29 mouse cellular contexts compared by ENCODE assay signal in genomic region chr2:25560551-25560950, GRCm38 (mm10). TPM values are rescaled to one million over a fixed set of nuclear protein-coding genes. Genes with fewer than 3 reads are reported as not detected.
A peak's percentile ranks its signal among the peaks of the same experiment; 100 is the strongest.
DNase-seq lines count a peak whose midpoint lies in the region; ATAC-seq and TF ChIP-seq lines count a peak whose summit lies in the region.
"Had no signal": no experiment of that assay in that cellular context is flagged by ENCODE, and none has a peak within 500 bp of the region (broad histone marks: within the 10 kb centered on the region; RNA-seq: fewer than 3 reads in every experiment).

No protein-coding gene starts in this region.

- peak; percentile 42 for ATAC-seq in intestine, embryonic 16.5 days
- ATAC-seq: forebrain, embryonic 14.5 days; forebrain, postnatal 0 days; hindbrain, embryonic 16.5 days; Patski had no signal

- TF ChIP-seq POLR2A in cerebellum, adult 2 months (IDR thresholded peaks at IDR 0.05; ENCODE audit: borderline replicate concordance, insufficient read depth, low read length) = no peak

- H3K27me3 ChIP-seq in cerebellum, adult 2 months (ENCODE audit: control insufficient read depth, insufficient read depth, low read length) = no peaks in the 10 kb centered on the region
- no peaks in the 10 kb centered on the region for H3K27me3 ChIP-seq in embryonic facial prominence, embryonic 10.5 days (replicated peaks; ENCODE audit: low read depth, poor library complexity, severe bottlenecking)
- H3K27me3 ChIP-seq in intestine, embryonic 16.5 days (replicated peaks; ENCODE audit: control insufficient read depth, insufficient read depth, low read length) = no peaks in the 10 kb centered on the region
- H3K27me3 ChIP-seq: CH12.LX; embryonic facial prominence, embryonic 12.5 days; embryonic facial prominence, embryonic 15.5 days; heart, embryonic 13.5 days; hindbrain, embryonic 12.5 days; Patski had no signal

- peaks cover 39% of the 10 kb centered on the region for H3K4me1 ChIP-seq in cerebellum, adult 2 months (ENCODE audit: control insufficient read depth, insufficient read depth, low read length)
- peaks cover 27% of the 10 kb centered on the region for H3K4me1 ChIP-seq in embryonic facial prominence, embryonic 10.5 days
- peaks cover 24% of the 10 kb centered on the region for H3K4me1 ChIP-seq in intestine, embryonic 16.5 days (ENCODE audit: control insufficient read depth, insufficient read depth, low read length)

- no peak overlapping the region for H3K4me2 ChIP-seq in intestine, embryonic 16.5 days (ENCODE audit: low read depth, low read length)
- H3K4me2 ChIP-seq: embryonic facial prominence, embryonic 12.5 days; embryonic facial prominence, embryonic 15.5 days; heart, embryonic 13.5 days; hindbrain, embryonic 12.5 days had no signal

- no peaks in the 10 kb centered on the region for H3K9me3 ChIP-seq in embryonic facial prominence, embryonic 10.5 days
- H3K9me3 ChIP-seq in intestine, embryonic 16.5 days (ENCODE audit: control insufficient read depth, low read length) = no peaks in the 10 kb centered on the region
- H3K9me3 ChIP-seq: embryonic facial prominence, embryonic 12.5 days; embryonic facial prominence, embryonic 15.5 days; G1E; heart, embryonic 10.5 days; heart, embryonic 13.5 days; hindbrain, embryonic 12.5 days had no signal

- no peak for TF ChIP-seq CTCF in cerebellum, adult 2 months (IDR thresholded peaks at IDR 0.05; ENCODE audit: borderline replicate concordance, insufficient read depth, low read depth, low read length)

- peaks cover 62% of the 10 kb centered on the region for H3K36me3 ChIP-seq in embryonic facial prominence, embryonic 10.5 days (replicated peaks)
- peaks cover 29% of the 10 kb centered on the region for H3K36me3 ChIP-seq in intestine, embryonic 16.5 days (ENCODE audit: control insufficient read depth, insufficient read depth, low read length)

- H3K27ac ChIP-seq in cerebellum, adult 2 months (ENCODE audit: insufficient read depth, low read length) = no peak overlapping the region
- H3K27ac ChIP-seq in embryonic facial prominence, embryonic 10.5 days (replicated peaks) = no peak overlapping the region
- H3K27ac ChIP-seq in intestine, embryonic 16.5 days (ENCODE audit: low read length) = no peak overlapping the region
- H3K27ac ChIP-seq: embryonic facial prominence, embryonic 12.5 days; embryonic facial prominence, embryonic 15.5 days; gastrocnemius, adult 2 months; heart, embryonic 10.5 days; heart, embryonic 13.5 days; hindbrain, embryonic 12.5 days had no signal

- peak; percentile 22 to 36 for DNase-seq in cerebellum, adult 2 months
- no peak for DNase-seq in cerebellum, adult 11 months
- peak; percentile 91 for DNase-seq in heart, adult 11 months
- DNase-seq in heart, adult 9 months (ENCODE audit: low spot score in 2 of 2) = no peak
- DNase-seq in embryonic facial prominence, embryonic 10.5 days (ENCODE audit: low spot score) = no peak
- no peak for DNase-seq in thymus, postnatal 4 days
- no peak for DNase-seq in urinary bladder, postnatal 36 days (ENCODE audit: low spot score in 2 of 2)
- DNase-seq: adrenal gland, postnatal 10 days; B cell, adult 2 months; cerebellum, adult 8-10 months; forebrain, postnatal 0 days; gastrocnemius, adult 2 months; gastrocnemius, postnatal 14 days; heart, adult 18-20 months; heart, postnatal 14 days; heart, postnatal 4 days; kidney, adult 11 months; kidney, adult 8-10 months had no signal

- H3K4me3 ChIP-seq in cerebellum, adult 2 months (replicated peaks; ENCODE audit: insufficient read depth, low read depth, low read length) = no peak overlapping the region
- H3K4me3 ChIP-seq in embryonic facial prominence, embryonic 10.5 days = 0 out of 2 replicates have a peak overlapping the region, but pooled peaks have one; percentile 11
- H3K4me3 ChIP-seq in intestine, embryonic 16.5 days (ENCODE audit: low read length) = no peak overlapping the region
- H3K4me3 ChIP-seq: embryonic facial prominence, embryonic 12.5 days; embryonic facial prominence, embryonic 15.5 days; gastrocnemius, adult 2 months; heart, embryonic 10.5 days; heart, embryonic 13.5 days; hindbrain, embryonic 12.5 days had no signal

- WGBS in cerebellum, adult 2 months = 71% methylated on average over 8 of the region's 8 CpGs
- WGBS in embryonic facial prominence, embryonic 10.5 days = 84% methylated on average over 8 of the region's 8 CpGs
- 93% methylated on average over 8 of the region's 8 CpGs for WGBS in intestine, embryonic 16.5 days

- H3K9ac ChIP-seq in intestine, embryonic 16.5 days (ENCODE audit: low read depth, low read length) = no peak overlapping the region
- H3K9ac ChIP-seq: embryonic facial prominence, embryonic 12.5 days; embryonic facial prominence, embryonic 15.5 days; forebrain, postnatal 0 days; heart, embryonic 13.5 days; hindbrain, embryonic 12.5 days had no signal

RNA-seq across cellular contexts. Expression of gene Edf1, which starts 2.9 kb away (rescaled TPM):
- polyA plus RNA-seq in cerebellum, adult 2 months (2012; rRNA removed) = 345 and 350 TPM in 2 replicates
- polyA plus RNA-seq in embryonic facial prominence, embryonic 10.5 days (2016; fragmentation: Nextera tagmentation; extraction: Ambion mirVana) = 310 and 316 TPM in 2 replicates
- 343 and 364 TPM in 2 replicates for polyA plus RNA-seq in intestine, embryonic 16.5 days (2015; fragmentation: Nextera tagmentation; extraction: Ambion mirVana)

RNA-seq across cellular contexts. Expression of gene Traf2, which starts 13.8 kb away (rescaled TPM):
- polyA plus RNA-seq in cerebellum, adult 2 months (2012; rRNA removed) = 12.3 and 12.5 TPM in 2 replicates
- 39.9 and 40.1 TPM in 2 replicates for polyA plus RNA-seq in embryonic facial prominence, embryonic 10.5 days (2016; fragmentation: Nextera tagmentation; extraction: Ambion mirVana)
- 28.4 and 34.1 TPM in 2 replicates for polyA plus RNA-seq in intestine, embryonic 16.5 days (2015; fragmentation: Nextera tagmentation; extraction: Ambion mirVana)

RNA-seq across cellular contexts. Expression of gene Mamdc4, which starts 14.1 kb away (rescaled TPM):
- polyA plus RNA-seq in cerebellum, adult 2 months (2012; rRNA removed) = 3.0 and 4.4 TPM in 2 replicates
- polyA plus RNA-seq in embryonic facial prominence, embryonic 10.5 days (2016; fragmentation: Nextera tagmentation; extraction: Ambion mirVana) = 1.9 and 7.7 TPM in 2 replicates
- 582 and 797 TPM in 2 replicates for polyA plus RNA-seq in intestine, embryonic 16.5 days (2015; fragmentation: Nextera tagmentation; extraction: Ambion mirVana)

RNA-seq across cellular contexts. Expression of gene Phpt1, which starts 14.5 kb away (rescaled TPM):
- polyA plus RNA-seq in cerebellum, adult 2 months (2012; rRNA removed) = 176 and 186 TPM in 2 replicates
- 146 and 155 TPM in 2 replicates for polyA plus RNA-seq in embryonic facial prominence, embryonic 10.5 days (2016; fragmentation: Nextera tagmentation; extraction: Ambion mirVana)
- polyA plus RNA-seq in intestine, embryonic 16.5 days (2015; fragmentation: Nextera tagmentation; extraction: Ambion mirVana) = 145 and 176 TPM in 2 replicates

RNA-seq across cellular contexts. Expression of gene Ajm1, which starts 21.0 kb away (rescaled TPM):
- 257 and 312 TPM in 2 replicates for polyA plus RNA-seq in cerebellum, adult 2 months (2012; rRNA removed)
- 0.05 and 0.16 TPM in 2 replicates for polyA plus RNA-seq in embryonic facial prominence, embryonic 10.5 days (2016; fragmentation: Nextera tagmentation; extraction: Ambion mirVana)
- 0.93 and 1.4 TPM in 2 replicates for polyA plus RNA-seq in intestine, embryonic 16.5 days (2015; fragmentation: Nextera tagmentation; extraction: Ambion mirVana)

Comparison
In these comparisons a context has a peak if more than half of its experiments do, and no peak if none do; other contexts are left out.
1. DNase-seq: peak in cerebellum, adult 2 months (2 of 2) and heart, adult 11 months (single experiment); none in cerebellum, adult 11 months (single experiment), heart, adult 9 months (0 of 2), embryonic facial prominence, embryonic 10.5 days (single experiment), thymus, postnatal 4 days (single experiment) and urinary bladder, postnatal 36 days (0 of 2).
2. RNA of gene Mamdc4, which starts 14.1 kb away (polyA plus RNA-seq): 582 to 797 TPM in intestine, embryonic 16.5 days; 3.0 to 4.4 TPM in cerebellum, adult 2 months and 1.9 to 7.7 TPM in embryonic facial prominence, embryonic 10.5 days; every median in the first group is over 10 times any median in the second.